Mouse (Mus musculus): Measurements from ENCODE around the gene Slc35b2. TPM values are rescaled to one million over a fixed set of nuclear protein-coding genes. Genes with fewer than 3 reads are reported as not detected.

Slc35b2 gene
- total and polyA plus RNA-seq, 2 experiments from 2014 or later = 83.8 to 87.0 TPM

DNA sequence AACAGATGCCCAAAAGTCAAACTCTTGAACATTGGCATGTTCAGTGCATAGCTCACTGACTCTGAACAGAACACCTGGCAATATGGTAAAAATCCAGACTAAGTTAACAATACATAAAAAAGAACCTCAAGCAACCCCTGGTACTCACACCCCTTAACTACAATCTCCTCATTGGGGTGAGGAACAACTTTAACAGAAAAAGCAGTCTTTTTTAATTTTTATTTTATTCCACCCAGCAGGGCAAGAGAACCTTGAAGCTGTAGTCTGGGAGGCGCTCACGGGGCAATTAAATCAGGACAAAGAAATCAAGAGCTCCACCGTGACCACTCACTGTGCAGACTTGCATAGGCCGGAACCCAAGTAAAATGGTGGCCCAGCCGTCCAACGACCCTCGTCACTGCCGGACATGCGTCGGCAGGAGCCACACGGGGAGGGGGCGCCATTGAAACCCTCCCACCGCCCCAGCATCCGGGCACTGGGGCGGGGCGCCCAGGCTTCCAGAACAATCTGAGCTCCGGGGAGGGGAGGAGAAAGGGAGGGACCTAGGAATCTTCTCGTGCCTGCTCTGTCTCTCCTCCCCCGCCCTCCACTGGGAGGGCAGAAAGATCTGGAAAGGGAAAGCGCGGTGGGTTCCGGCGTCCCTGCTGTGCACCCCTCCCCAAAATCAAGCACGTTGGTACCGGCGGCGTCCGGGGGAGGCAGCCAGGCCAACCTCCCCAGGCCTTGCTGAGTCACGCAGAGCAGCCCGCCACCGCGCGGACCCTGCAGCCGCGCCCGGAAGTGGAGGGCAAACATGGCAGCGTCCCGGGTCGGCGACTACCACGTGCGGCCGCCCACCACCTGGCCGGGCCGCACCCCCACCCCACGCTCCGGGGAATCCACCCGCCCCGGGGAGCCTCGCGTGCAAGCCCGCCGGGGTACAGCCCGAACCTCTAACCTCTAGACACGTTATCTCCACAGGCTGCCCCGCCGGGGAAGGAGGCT is 8.7 kb downstream of the Slc35b2 start:
- WGBS = under 1% methylated on average over 57 of the region's 57 CpGs
- TF ChIP-seq CTCF (IDR thresholded peaks at IDR 0.05; ENCODE audit: low read depth) = no peak
- peak overlapping the region; percentile 99 for H3K9ac ChIP-seq
- peaks cover 40% of the 10 kb centered on the region for H3K36me3 ChIP-seq (ENCODE audit: insufficient read depth)
- peak; percentile 60 for ATAC-seq
- H3K27me3 ChIP-seq (ENCODE audit: insufficient read depth, low read length) = no peaks in the 10 kb centered on the region
- peak; percentile 92 for DNase-seq
- H3K4me3 ChIP-seq (ENCODE audit: low read depth, low read length) = peak overlapping the region; percentile 98
- peaks cover 9% of the 10 kb centered on the region for H3K4me1 ChIP-seq (ENCODE audit: insufficient read depth)
- peak overlapping the region; percentile 98 for H3K27ac ChIP-seq (ENCODE audit: low read depth, low read length)
- no peaks in the 10 kb centered on the region for H3K9me3 ChIP-seq (ENCODE audit: low read length)
- H3K4me2 ChIP-seq (ENCODE audit: low read depth) = peak overlapping the region; percentile 79

DNA sequence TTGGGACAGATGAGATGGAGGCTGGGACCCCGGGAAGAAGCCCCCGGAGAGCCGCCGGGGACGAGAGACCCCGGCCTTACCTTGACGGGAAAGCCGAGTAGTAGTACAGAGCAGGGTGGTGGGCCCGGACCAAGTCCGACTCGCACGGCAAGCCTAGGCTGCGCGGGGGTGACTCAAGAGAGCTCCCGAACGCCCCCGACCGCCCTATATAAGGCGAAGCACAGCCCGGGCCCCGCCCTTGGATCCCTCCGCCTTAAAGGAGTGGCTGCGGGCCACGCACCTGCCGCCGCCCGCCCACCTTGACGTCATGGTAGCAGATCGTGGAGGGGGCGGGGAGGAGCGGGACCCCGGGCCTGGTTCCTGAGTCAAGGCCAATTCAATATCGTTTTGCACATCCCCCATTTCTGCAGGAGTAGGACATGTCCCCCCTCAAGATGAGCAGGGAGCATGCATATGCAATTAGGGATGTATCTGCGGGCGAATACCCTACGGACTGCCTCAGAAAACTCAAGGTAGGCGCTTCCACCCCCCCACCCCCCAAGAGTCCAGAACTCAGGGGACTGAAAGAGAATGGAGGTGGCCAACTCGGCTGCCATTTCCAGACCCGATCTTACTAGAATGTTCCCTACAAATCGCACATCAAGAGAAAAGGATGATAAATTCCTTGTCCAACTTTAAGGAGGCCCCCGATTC is 9.6 kb downstream of the Slc35b2 start, which contains the start of gene Hsp90ab1:
Hsp90ab1 (minus strand) TSS at position 185 of the 693 bp plus-strand sequence.
- peak within 1 kb of the TSS; percentile 99 for H3K9ac ChIP-seq
- H3K36me3 ChIP-seq (ENCODE audit: insufficient read depth) = peaks cover 32% of the 10 kb centered on the region
- peaks cover 9% of the 10 kb centered on the region for H3K4me1 ChIP-seq (ENCODE audit: insufficient read depth)
- peak within 1 kb of the TSS; percentile 79 for H3K4me2 ChIP-seq (ENCODE audit: low read depth)
- DNase-seq (peak; percentile 99), ATAC-seq (peak; percentile 75)
- H3K27ac ChIP-seq (ENCODE audit: low read depth, low read length) = peak within 1 kb of the TSS; percentile 98
- H3K9me3 ChIP-seq (ENCODE audit: low read length) = no peaks in the 10 kb centered on the region
- no peaks in the 10 kb centered on the region for H3K27me3 ChIP-seq (ENCODE audit: insufficient read depth, low read length)
- peak within 1 kb of the TSS; percentile 98 for H3K4me3 ChIP-seq (ENCODE audit: low read depth, low read length)
- WGBS = under 1% methylated on average over 41 of the region's 41 CpGs
- no peak for TF ChIP-seq CTCF (IDR thresholded peaks at IDR 0.05; ENCODE audit: low read depth)

DNA sequence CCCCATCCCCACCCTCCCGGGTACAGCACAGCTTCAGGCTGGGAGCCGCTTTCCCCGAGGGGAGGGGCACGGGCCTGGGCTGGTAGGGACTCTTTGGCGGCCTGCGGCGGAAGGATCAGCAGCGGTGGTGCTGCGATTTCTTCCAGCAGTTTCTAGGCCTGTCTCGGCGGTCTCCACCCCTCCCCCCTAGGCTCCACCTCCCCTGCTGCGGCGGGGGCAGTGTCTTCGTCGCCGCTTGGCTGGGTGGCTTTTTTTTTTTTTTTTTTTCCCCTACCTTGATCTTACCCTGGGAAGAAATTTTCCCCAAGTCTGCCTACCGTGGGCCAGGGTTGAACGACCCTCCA is 10.1 kb downstream of the Slc35b2 start:
- no peak for TF ChIP-seq CTCF (IDR thresholded peaks at IDR 0.05; ENCODE audit: low read depth)
- Histone ChIP-seq H3K4me3 (ENCODE audit: low read depth, low read length) (peak overlapping the region; percentile 98), H3K4me2 (ENCODE audit: low read depth) (peak overlapping the region; percentile 79), H3K9ac (peak overlapping the region; percentile 99), H3K27ac (ENCODE audit: low read depth, low read length) (peak overlapping the region; percentile 98), H3K27me3 (ENCODE audit: insufficient read depth, low read length) (no peaks in the 10 kb centered on the region), H3K36me3 (ENCODE audit: insufficient read depth) (peaks cover 27% of the 10 kb centered on the region), H3K9me3 (ENCODE audit: low read length) (no peaks in the 10 kb centered on the region), H3K4me1 (ENCODE audit: insufficient read depth) (peaks cover 9% of the 10 kb centered on the region)
- under 1% methylated on average over 14 of the region's 18 CpGs for WGBS
- DNase-seq (peak; percentile 96), ATAC-seq (peak; percentile 69)

DNA sequence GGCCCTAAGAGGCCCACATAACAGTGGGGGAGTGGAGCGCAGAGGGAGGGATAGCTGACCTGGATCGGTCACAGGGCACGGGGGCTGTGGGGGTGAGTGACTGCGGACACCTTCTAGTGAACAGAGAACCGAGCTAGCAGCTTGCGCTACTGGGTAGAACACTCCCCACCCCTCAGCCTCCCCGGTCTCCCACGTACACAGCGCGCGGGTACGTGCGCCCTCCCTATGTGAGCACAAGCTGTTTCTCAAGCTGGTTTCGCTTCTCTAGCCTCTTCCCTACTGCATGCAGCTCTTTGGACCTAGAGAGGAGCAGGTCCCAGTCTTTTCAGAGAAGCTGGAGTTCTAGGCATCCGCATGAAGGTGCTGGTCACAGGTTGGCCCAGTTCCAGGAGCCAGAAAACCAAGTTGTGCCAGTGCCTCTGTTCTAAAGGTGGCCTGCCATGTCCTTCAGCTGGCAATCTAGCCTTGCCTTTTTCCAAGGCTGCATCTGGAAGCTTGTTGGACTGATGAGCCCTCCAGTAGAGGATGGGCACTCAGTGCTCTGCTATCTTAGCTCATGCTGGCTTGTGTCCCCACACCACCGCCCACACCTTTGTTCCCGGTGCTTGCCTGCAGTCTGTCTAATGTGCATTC is 10.6 kb downstream of the Slc35b2 start:
- no peaks in the 10 kb centered on the region for H3K27me3 ChIP-seq (ENCODE audit: insufficient read depth, low read length)
- peak overlapping the region; percentile 99 for H3K9ac ChIP-seq
- peak; percentile 90 for DNase-seq
- H3K9me3 ChIP-seq (ENCODE audit: low read length) = no peaks in the 10 kb centered on the region
- H3K36me3 ChIP-seq (ENCODE audit: insufficient read depth) = peaks cover 22% of the 10 kb centered on the region
- peaks cover 9% of the 10 kb centered on the region for H3K4me1 ChIP-seq (ENCODE audit: insufficient read depth)
- H3K4me2 ChIP-seq (ENCODE audit: low read depth) = peak overlapping the region; percentile 79
- peak; percentile 81 for ATAC-seq
- no peak for TF ChIP-seq CTCF (IDR thresholded peaks at IDR 0.05; ENCODE audit: low read depth)
- H3K4me3 ChIP-seq (ENCODE audit: low read depth, low read length) = peak overlapping the region; percentile 98
- peak overlapping the region; percentile 98 for H3K27ac ChIP-seq (ENCODE audit: low read depth, low read length)
- 6% methylated on average over 17 of the region's 17 CpGs for WGBS

DNA sequence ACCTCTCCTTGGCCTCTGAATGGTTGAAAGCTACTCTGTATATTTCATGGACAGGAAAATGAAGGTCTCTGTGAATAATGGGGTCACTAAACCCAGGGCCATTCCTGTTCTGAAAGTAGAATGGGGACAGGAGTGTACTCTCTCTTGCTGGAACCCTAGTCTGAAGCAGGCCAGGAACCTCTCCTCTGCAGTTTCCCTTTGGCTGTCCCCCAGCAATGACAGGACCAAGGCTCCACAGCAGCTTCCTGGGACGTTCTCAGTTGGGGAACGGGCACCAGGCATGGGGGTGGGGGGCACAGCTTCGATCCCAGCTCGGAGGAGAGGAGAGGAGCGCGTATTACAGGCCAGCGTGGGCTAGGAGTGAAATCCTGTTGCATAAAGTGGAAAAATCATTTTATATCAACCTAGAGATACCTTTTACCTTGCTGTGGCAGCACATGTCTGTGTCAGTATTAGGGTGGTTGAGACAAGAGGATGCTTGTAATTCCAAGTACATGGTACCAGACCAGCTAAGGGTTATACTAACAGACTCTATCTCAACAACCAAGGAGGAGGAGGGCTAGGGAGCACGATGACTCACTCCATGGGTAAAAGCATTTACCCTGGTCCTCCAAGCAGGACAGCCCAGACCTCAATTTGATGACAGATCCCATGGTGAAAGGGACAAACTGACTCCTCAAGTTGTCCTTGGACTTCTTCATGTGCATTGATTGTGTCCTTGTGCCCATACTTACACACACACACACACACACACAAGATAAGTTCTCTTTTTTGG is 11.6 kb downstream of the Slc35b2 start:
- Histone ChIP-seq H3K27ac (ENCODE audit: low read depth, low read length) (peak overlapping the region; percentile 98), H3K4me2 (ENCODE audit: low read depth) (no peak overlapping the region), H3K4me1 (ENCODE audit: insufficient read depth) (peaks cover 9% of the 10 kb centered on the region), H3K9ac (peak overlapping the region; percentile 99), H3K4me3 (ENCODE audit: low read depth, low read length) (no peak overlapping the region), H3K27me3 (ENCODE audit: insufficient read depth, low read length) (no peaks in the 10 kb centered on the region), H3K9me3 (ENCODE audit: low read length) (no peaks in the 10 kb centered on the region), H3K36me3 (ENCODE audit: insufficient read depth) (peaks cover 11% of the 10 kb centered on the region)
- ATAC-seq = no peak
- TF ChIP-seq CTCF (IDR thresholded peaks at IDR 0.05; ENCODE audit: low read depth) = no peak
- 90% methylated on average over 8 of the region's 8 CpGs for WGBS
- DNase-seq = no peak

DNA sequence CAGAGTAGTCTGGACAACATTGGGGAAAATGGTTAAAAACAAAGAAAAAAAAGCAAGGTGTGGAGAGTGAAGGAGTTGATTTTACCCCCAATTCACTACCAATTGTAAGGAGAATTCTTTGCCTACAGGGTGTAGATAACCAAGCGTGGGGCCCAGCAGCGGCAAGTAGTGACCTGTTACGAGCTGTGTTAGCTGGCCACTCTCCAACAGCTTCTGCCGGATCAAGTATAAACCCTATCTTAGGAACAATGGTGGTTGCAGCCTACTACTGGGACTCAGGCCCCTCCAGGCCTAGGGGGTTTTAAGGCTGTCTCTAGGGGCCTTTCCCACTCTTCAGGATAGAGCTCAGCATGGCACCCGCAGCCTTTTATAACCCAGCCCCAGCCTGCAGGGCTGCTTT is 14.6 kb downstream of the Slc35b2 start:
- Histone ChIP-seq H3K4me1 (ENCODE audit: insufficient read depth) (peaks cover 9% of the 10 kb centered on the region), H3K4me3 (ENCODE audit: low read depth, low read length) (no peak overlapping the region), H3K36me3 (ENCODE audit: insufficient read depth) (no peaks in the 10 kb centered on the region), H3K27ac (ENCODE audit: low read depth, low read length) (no peak overlapping the region), H3K9me3 (ENCODE audit: low read length) (no peaks in the 10 kb centered on the region), H3K4me2 (ENCODE audit: low read depth) (no peak overlapping the region), H3K9ac (no peak overlapping the region), H3K27me3 (ENCODE audit: insufficient read depth, low read length) (no peaks in the 10 kb centered on the region)
- TF ChIP-seq CTCF (IDR thresholded peaks at IDR 0.05; ENCODE audit: low read depth) = no peak
- DNase-seq (no peak), ATAC-seq (no peak)
- 52% methylated on average over 5 of the region's 5 CpGs for WGBS
